Mouse (Mus musculus): Measurements from ENCODE around the gene Arhgap31. TPM values are rescaled to one million over a fixed set of nuclear protein-coding genes. Genes with fewer than 3 reads are reported as not detected.
A peak's percentile ranks its signal among the peaks of the same experiment; 100 is the strongest.

The Arhgap31 gene
- polyA plus RNA-seq, 1 experiment from 2014 or later: 17.3 TPM

- Histone ChIP-seq H3K9me3 (ENCODE audit: control insufficient read depth, low read length) (no peaks in the 10 kb centered on the region), H3K36me3 (ENCODE audit: control insufficient read depth, insufficient read depth, low read length) (peaks cover 25% of the 10 kb centered on the region), H3K27me3 (replicated peaks; ENCODE audit: control insufficient read depth, insufficient read depth, low read length) (0 out of 2 replicates have a peak, but pooled peaks cover 4% of the 10 kb centered on the region), H3K4me2 (ENCODE audit: low read depth, low read length) (peak overlapping the region; percentile 68), H3K4me3 (ENCODE audit: low read depth, low read length) (peak overlapping the region; percentile 95), H3K27ac (replicated peaks; ENCODE audit: low read depth, low read length) (peak overlapping the region; percentile 91), H3K4me1 (ENCODE audit: control insufficient read depth, insufficient read depth, low read length) (peaks cover 8% of the 10 kb centered on the region; the same call in 1 of the 2 replicates), H3K9ac (ENCODE audit: low read depth, low read length) (peak overlapping the region; percentile 99)
- under 1% methylated on average over 21 of the region's 25 CpGs for WGBS
- ATAC-seq (ENCODE audit: low read depth) (peak; percentile 53; the same call in 1 of the 2 replicates), DNase-seq (ENCODE audit: low spot score) (peak; percentile 11)
Measured at GRCm38 (mm10) chr16:38562968-38563327, 150.1 kb downstream of the Arhgap31 start.

DNA sequence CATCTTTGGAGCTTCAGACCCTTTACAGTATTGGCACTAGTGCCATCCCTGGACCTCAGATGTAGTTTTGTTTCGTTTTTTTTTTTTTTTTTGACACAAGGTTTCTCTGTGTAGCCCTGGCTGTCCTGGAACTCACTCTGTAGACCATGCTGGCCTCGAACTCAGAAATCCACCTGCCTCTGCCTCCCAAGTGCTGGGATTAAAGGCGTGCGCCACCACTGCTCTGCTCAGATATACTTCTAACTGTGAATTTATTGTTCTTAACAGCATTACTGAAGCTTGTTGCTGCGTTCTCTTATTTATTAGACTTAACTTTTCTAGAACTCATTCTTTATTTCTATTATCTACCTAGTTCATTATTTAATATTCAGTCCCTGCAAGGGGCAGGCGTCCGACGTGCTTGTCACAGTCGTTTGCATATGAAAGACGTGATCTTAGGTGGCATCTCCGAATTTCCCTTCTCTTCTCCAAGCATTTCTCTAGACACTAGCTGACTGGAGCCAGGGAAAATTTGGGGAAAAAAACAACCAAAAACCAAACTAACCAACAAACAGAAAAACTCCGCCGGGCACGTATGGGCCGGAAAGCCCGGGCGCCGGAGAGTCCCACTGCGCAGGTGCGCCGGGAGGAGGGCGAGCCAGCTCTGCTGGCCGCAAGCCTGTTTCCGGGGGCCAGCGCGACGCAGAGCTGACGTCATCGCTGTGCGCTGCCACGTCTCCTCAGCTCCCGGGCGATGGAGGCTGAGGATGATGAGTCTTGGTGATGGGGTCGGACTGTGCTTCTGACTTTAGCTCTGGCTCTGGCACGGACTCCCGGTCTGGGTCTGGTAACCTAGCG lies 150.7 kb downstream of the Arhgap31 start:
- peak overlapping the region; percentile 68 for H3K4me2 ChIP-seq (ENCODE audit: low read depth, low read length)
- H3K4me3 ChIP-seq (ENCODE audit: low read depth, low read length): peak overlapping the region; percentile 95
- H3K36me3 ChIP-seq (ENCODE audit: control insufficient read depth, insufficient read depth, low read length): peaks cover 20% of the 10 kb centered on the region
- peak overlapping the region; percentile 91 for H3K27ac ChIP-seq (replicated peaks; ENCODE audit: low read depth, low read length)
- no peaks in the 10 kb centered on the region for H3K9me3 ChIP-seq (ENCODE audit: control insufficient read depth, low read length)
- 7% methylated on average over 33 of the region's 37 CpGs for WGBS
- 0 out of 2 replicates have a peak, but pooled peaks cover 4% of the 10 kb centered on the region for H3K27me3 ChIP-seq (replicated peaks; ENCODE audit: control insufficient read depth, insufficient read depth, low read length)
- H3K4me1 ChIP-seq (ENCODE audit: control insufficient read depth, insufficient read depth, low read length): peaks cover 8% of the 10 kb centered on the region; the same call in 1 of the 2 replicates
- H3K9ac ChIP-seq (ENCODE audit: low read depth, low read length): peak overlapping the region; percentile 99
- peak; percentile 96 for DNase-seq (ENCODE audit: low spot score)
- peak; percentile 98 for ATAC-seq (ENCODE audit: low read depth)

DNA sequence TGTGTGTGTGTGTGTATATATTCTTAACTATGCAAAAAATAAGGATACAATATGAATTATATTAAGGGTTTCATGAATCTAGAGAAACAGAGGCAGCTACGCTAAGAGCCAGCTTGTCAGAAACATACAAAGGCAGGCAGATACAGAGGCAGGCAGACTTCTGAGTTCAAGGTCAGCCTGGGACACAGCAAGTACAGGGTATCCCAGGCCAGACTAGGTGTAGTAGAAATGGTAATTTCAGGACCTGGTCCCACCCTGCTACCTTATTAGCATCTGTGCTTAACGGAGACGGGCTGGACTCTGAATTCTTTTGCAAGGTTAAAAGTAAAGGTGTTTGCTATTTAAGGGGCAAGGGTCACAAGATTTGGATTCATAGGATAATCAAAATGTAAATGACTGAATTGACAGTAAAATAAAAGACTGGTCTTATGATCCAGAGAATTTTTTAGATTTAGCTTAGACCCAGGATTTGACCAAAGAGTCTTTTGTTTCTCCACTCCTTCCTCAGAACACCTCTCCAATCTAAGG lies 154.8 kb downstream of the Arhgap31 start, which contains the start of gene Tmem39a:
TSS of gene Tmem39a (plus strand) at position 478 of the 528 bp plus-strand sequence.
- no peak for ATAC-seq (ENCODE audit: low read depth)

DNA sequence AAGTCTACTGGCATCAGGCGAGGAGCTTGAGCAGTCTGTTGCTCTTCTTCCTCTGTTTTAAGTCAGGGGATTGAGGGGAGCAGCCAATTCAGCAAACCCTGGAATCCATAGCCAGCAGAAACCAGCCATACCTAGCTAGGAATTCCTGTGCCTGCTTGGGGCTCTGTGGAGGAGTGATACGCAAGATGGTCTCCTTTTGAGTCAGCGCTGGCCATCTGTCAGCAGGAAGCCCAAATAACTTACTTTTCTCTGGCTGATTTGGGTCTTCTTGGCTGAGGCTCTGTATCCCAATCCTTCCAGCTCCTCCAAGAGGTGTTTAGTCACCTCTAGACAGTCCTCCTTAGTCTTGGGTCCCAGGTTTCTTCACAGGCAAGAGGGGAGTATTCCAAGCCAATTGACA lies 157.1 kb downstream of the Arhgap31 start:
- DNase-seq (ENCODE audit: low spot score) (no peak), ATAC-seq (ENCODE audit: low read depth) (no peak)
- 77% methylated on average over 3 of the region's 3 CpGs for WGBS
- Histone ChIP-seq H3K9me3 (ENCODE audit: control insufficient read depth, low read length) (no peaks in the 10 kb centered on the region), H3K27ac (replicated peaks; ENCODE audit: low read depth, low read length) (no peak overlapping the region), H3K9ac (ENCODE audit: low read depth, low read length) (no peak overlapping the region), H3K4me1 (ENCODE audit: control insufficient read depth, insufficient read depth, low read length) (no peaks in the 10 kb centered on the region), H3K36me3 (ENCODE audit: control insufficient read depth, insufficient read depth, low read length) (no peaks in the 10 kb centered on the region), H3K4me3 (ENCODE audit: low read depth, low read length) (no peak overlapping the region), H3K27me3 (replicated peaks; ENCODE audit: control insufficient read depth, insufficient read depth, low read length) (peaks cover 4% of the 10 kb centered on the region), H3K4me2 (ENCODE audit: low read depth, low read length) (no peak overlapping the region)

More for the DNA sequence above, 154.8 kb downstream of the Arhgap31 start, which contains the start of gene Tmem39a:
- no peak for DNase-seq (ENCODE audit: low spot score)
- Histone ChIP-seq H3K36me3 (ENCODE audit: control insufficient read depth, insufficient read depth, low read length) (no peaks in the 10 kb centered on the region), H3K27me3 (replicated peaks; ENCODE audit: control insufficient read depth, insufficient read depth, low read length) (peaks cover 4% of the 10 kb centered on the region; the same call in 1 of the 2 replicates), H3K9me3 (ENCODE audit: control insufficient read depth, low read length) (no peaks in the 10 kb centered on the region), H3K9ac (ENCODE audit: low read depth, low read length) (no peak within 1 kb of the TSS), H3K4me3 (ENCODE audit: low read depth, low read length) (no peak within 1 kb of the TSS), H3K4me2 (ENCODE audit: low read depth, low read length) (no peak within 1 kb of the TSS), H3K4me1 (ENCODE audit: control insufficient read depth, insufficient read depth, low read length) (no peaks in the 10 kb centered on the region), H3K27ac (replicated peaks; ENCODE audit: low read depth, low read length) (no peak within 1 kb of the TSS)
- 78% methylated on average over 3 of the region's 3 CpGs for WGBS

DNA sequence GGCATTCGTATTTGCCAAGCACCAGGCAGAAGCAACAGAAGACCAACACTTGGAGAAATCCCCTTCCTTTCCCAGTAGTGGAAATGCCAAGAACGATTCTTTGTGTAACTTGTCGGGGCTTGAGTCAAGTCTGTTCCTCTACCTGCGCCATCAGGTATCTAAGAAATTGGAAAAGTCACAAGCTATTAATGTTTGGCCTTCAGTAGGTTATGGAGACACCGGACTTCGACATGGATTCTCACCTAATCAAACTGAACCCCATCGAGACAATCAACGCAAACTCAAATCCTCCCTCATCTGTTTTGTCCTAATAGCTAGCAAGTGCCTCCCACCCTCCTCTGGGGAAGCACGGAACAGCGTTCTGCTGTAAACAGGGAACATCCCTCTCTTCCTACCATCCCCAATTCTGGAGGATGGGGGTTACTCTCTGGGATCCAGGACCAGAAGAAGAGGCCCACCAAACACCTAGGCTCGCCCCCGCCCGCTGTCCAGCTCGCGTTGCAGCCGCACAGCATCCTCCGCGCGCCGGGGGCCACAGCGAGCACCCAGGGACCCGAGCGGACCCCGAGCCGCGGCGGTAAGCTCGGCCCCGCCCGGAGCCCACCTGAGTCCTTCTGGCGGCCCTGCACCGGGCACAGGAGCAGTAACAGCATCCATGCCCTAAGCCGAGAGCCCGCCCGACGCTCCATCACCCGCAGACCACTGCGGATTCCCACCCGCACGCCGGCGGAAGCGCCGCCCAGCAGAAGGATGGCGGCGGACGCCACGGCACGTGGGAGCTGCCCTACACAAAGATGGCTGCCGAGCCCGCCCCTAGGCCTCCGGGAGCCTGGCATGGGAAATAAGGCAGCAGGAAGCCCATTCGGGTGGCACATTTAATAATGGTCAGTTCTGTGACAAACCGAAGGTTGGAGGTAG lies 163.3 kb downstream of the Arhgap31 start, which contains the start of gene Poglut1:
TSS of gene Poglut1 (minus strand) at position 780 of the 918 bp plus-strand sequence.
- Histone ChIP-seq H3K4me3 (ENCODE audit: low read depth, low read length) (peak within 1 kb of the TSS; percentile 60), H3K4me1 (ENCODE audit: control insufficient read depth, insufficient read depth, low read length) (peaks cover 8% of the 10 kb centered on the region), H3K9ac (ENCODE audit: low read depth, low read length) (peak within 1 kb of the TSS; percentile 72), H3K4me2 (ENCODE audit: low read depth, low read length) (peak within 1 kb of the TSS; percentile 74), H3K27ac (replicated peaks; ENCODE audit: low read depth, low read length) (peak within 1 kb of the TSS; percentile 46; the same call in 1 of the 2 replicates), H3K27me3 (replicated peaks; ENCODE audit: control insufficient read depth, insufficient read depth, low read length) (no peaks in the 10 kb centered on the region; the same call in none of the 2 replicates), H3K36me3 (ENCODE audit: control insufficient read depth, insufficient read depth, low read length) (peaks cover 27% of the 10 kb centered on the region), H3K9me3 (ENCODE audit: control insufficient read depth, low read length) (no peaks in the 10 kb centered on the region)
- peak; percentile 94 for ATAC-seq (ENCODE audit: low read depth)
- DNase-seq (ENCODE audit: low spot score): peak; percentile 89
- WGBS: 3% methylated on average over 38 of the region's 54 CpGs

Other genes starting within 250 kb of the Arhgap31 start
- gene Timmdc1, start 190.6 kb downstream of the Arhgap31 start, polyA plus RNA-seq (2014; fragmentation: Nextera tagmentation; extraction: Ambion mirVana): 18.5 and 19.2 TPM in 2 replicates
- gene Poglut1, start 163.0 kb downstream of the Arhgap31 start, polyA plus RNA-seq (2014; fragmentation: Nextera tagmentation; extraction: Ambion mirVana): 51.4 and 57.3 TPM in 2 replicates
- gene Tmem39a, start 154.6 kb downstream of the Arhgap31 start, polyA plus RNA-seq (2014; fragmentation: Nextera tagmentation; extraction: Ambion mirVana): 148 and 155 TPM in 2 replicates
- gene B4galt4, start 29.0 kb upstream of the Arhgap31 start, polyA plus RNA-seq (2014; fragmentation: Nextera tagmentation; extraction: Ambion mirVana): 30.2 and 31.9 TPM in 2 replicates
- gene Upk1b, start 87.1 kb upstream of the Arhgap31 start, polyA plus RNA-seq (2014; fragmentation: Nextera tagmentation; extraction: Ambion mirVana): 21.9 and 34.4 TPM in 2 replicates
- not detected in 2 replicates for gene 4930435E12Rik, start 115.5 kb upstream of the Arhgap31 start, polyA plus RNA-seq (2014; fragmentation: Nextera tagmentation; extraction: Ambion mirVana)
- gene Igsf11, start 179.4 kb upstream of the Arhgap31 start, polyA plus RNA-seq (2014; fragmentation: Nextera tagmentation; extraction: Ambion mirVana): 0.83 and 0.89 TPM in 2 replicates